Mouse (Mus musculus) cortical plate, adult 2 months (tissue): ENCODE data around the gene Zfp629.

ENCODE experiments used
- CTCF ChIP-seq: fragments of 200-500 bp; IDR thresholded peaks from 2 replicates; pipeline ENCODE4 v1.5.1; 2011; ENCODE audit warnings: mild to moderate bottlenecking, control low read depth, low read length; ENCODE audit not compliant: insufficient read depth; ENCODE audit errors: extremely low read depth
- POLR2A ChIP-seq: fragments of 200-500 bp; IDR thresholded peaks from 2 replicates; pipeline ENCODE4 v1.6.1; 2011; ENCODE audit warnings: mild to moderate bottlenecking, low read length, control low read depth; ENCODE audit not compliant: insufficient read depth; ENCODE audit errors: extremely low read depth

GRCm38 (mm10) chr7:127617962-127618361, 2.4 kb upstream of the Zfp629 start:
- TF ChIP-seq POLR2A, result no peak
- no peak for TF ChIP-seq CTCF
